Mouse (Mus musculus) bone marrow, adult 2 months (tissue): ENCODE data around the gene Ocrl.

Experiments
- CTCF ChIP-seq: fragments of 200-500 bp; IDR thresholded peaks from 2 replicates; pipeline ENCODE4 v1.5.1; 2011; ENCODE audit warnings: low read length, control low read depth; ENCODE audit not compliant: control insufficient read depth, insufficient read depth
- POLR2A ChIP-seq: fragments of 200-500 bp; IDR thresholded peaks from 2 replicates; pipeline ENCODE4 v1.6.1; 2011; ENCODE audit warnings: low read depth, mild to moderate bottlenecking, control low read depth, low read length, borderline replicate concordance; ENCODE audit not compliant: control insufficient read depth

GRCm38 (mm10) chrX:47927981-47928380 lies 15.8 kb downstream of the Ocrl start:
- no peak for TF ChIP-seq POLR2A
- TF ChIP-seq CTCF, result no peak
